ENCODE assay signal across 13 mouse cellular contexts in genomic region chr11:88274111-88274879, GRCm38 (mm10). TPM values are rescaled to one million over a fixed set of nuclear protein-coding genes. Genes with fewer than 3 reads are reported as not detected.
DNase-seq lines count a peak whose midpoint lies in the region; ATAC-seq lines count a peak whose summit lies in the region.
"Had no signal": no experiment of that assay in that cellular context is flagged by ENCODE, and none has a peak within 500 bp of the region (broad histone marks: within the 10 kb centered on the region; RNA-seq: fewer than 3 reads in every experiment).

No protein-coding gene starts in this region.

- ATAC-seq in heart, embryonic 12.5 days (ENCODE audit: insufficient number of reproducible peaks, low FRiP score): no peak
- no peak for ATAC-seq in embryonic facial prominence, embryonic 12.5 days (ENCODE audit: insufficient number of reproducible peaks, insufficient read depth, low FRiP score, low TSS enrichment)
- ATAC-seq in hindbrain, embryonic 13.5 days (ENCODE audit: low FRiP score): peak; percentile 30
- peak; percentile 62 for ATAC-seq in midbrain, embryonic 14.5 days (ENCODE audit: low FRiP score, low TSS enrichment)
- no peak for ATAC-seq in activated CD4-positive, CD25-positive, alpha-beta regulatory T cell, adult 4 months

- no peak for DNase-seq in heart, adult 11 months
- DNase-seq in midbrain, embryonic 14.5 days: peak; percentile 73
- DNase-seq in c-Kit-positive CD71-positive TER-119-positive erythroid progenitor cells, embryonic 14.5 days (ENCODE audit: low spot score): no peak
- DNase-seq in lung, postnatal 25 days (ENCODE audit: low spot score): no peak
- DNase-seq: gastrocnemius, postnatal 25 days; heart, postnatal 36 days had no signal

- no peak overlapping the region for H3K4me2 ChIP-seq in heart, embryonic 12.5 days
- H3K4me2 ChIP-seq in embryonic facial prominence, embryonic 12.5 days (replicated peaks): no peak overlapping the region
- peak overlapping the region; percentile 29 for H3K4me2 ChIP-seq in hindbrain, embryonic 13.5 days
- H3K4me2 ChIP-seq in midbrain, embryonic 14.5 days (ENCODE audit: low read length): peak overlapping the region; percentile 38
- H3K4me2 ChIP-seq: liver, embryonic 11.5 days had no signal

- no peaks in the 10 kb centered on the region for H3K27me3 ChIP-seq in heart, embryonic 12.5 days (replicated peaks)
- no peaks in the 10 kb centered on the region for H3K27me3 ChIP-seq in embryonic facial prominence, embryonic 12.5 days
- H3K27me3 ChIP-seq in hindbrain, embryonic 13.5 days: no peaks in the 10 kb centered on the region
- no peaks in the 10 kb centered on the region for H3K27me3 ChIP-seq in midbrain, embryonic 14.5 days (ENCODE audit: control insufficient read depth, insufficient read depth, low read length)

- no peak overlapping the region for H3K27ac ChIP-seq in heart, embryonic 12.5 days (ENCODE audit: poor library complexity, severe bottlenecking)
- H3K27ac ChIP-seq in embryonic facial prominence, embryonic 12.5 days: peak overlapping the region; percentile 17; the same call in 1 of the 2 replicates
- H3K27ac ChIP-seq in hindbrain, embryonic 13.5 days: peak overlapping the region; percentile 95
- H3K27ac ChIP-seq in midbrain, embryonic 14.5 days (replicated peaks; ENCODE audit: low read depth, low read length): peak overlapping the region; percentile 92
- H3K27ac ChIP-seq: macrophage had no signal

- 0 out of 2 replicates have a peak overlapping the region, but pooled peaks have one; percentile 6 for H3K9ac ChIP-seq in heart, embryonic 12.5 days
- H3K9ac ChIP-seq in embryonic facial prominence, embryonic 12.5 days: no peak overlapping the region
- H3K9ac ChIP-seq in hindbrain, embryonic 13.5 days: peak overlapping the region; percentile 56
- H3K9ac ChIP-seq in midbrain, embryonic 14.5 days (replicated peaks; ENCODE audit: low read length): 0 out of 2 replicates have a peak overlapping the region, but pooled peaks have one; percentile 23

- H3K9me3 ChIP-seq in heart, embryonic 12.5 days (replicated peaks): no peaks in the 10 kb centered on the region
- H3K9me3 ChIP-seq in embryonic facial prominence, embryonic 12.5 days: no peaks in the 10 kb centered on the region
- H3K9me3 ChIP-seq in hindbrain, embryonic 13.5 days: no peaks in the 10 kb centered on the region
- H3K9me3 ChIP-seq in midbrain, embryonic 14.5 days (ENCODE audit: control insufficient read depth, low read length): no peaks in the 10 kb centered on the region

- H3K4me3 ChIP-seq in heart, embryonic 12.5 days: no peak overlapping the region
- no peak overlapping the region for H3K4me3 ChIP-seq in embryonic facial prominence, embryonic 12.5 days
- H3K4me3 ChIP-seq in hindbrain, embryonic 13.5 days: no peak overlapping the region
- no peak overlapping the region for H3K4me3 ChIP-seq in midbrain, embryonic 14.5 days (replicated peaks; ENCODE audit: low read depth, low read length)

- H3K36me3 ChIP-seq in heart, embryonic 12.5 days: no peaks in the 10 kb centered on the region
- no peaks in the 10 kb centered on the region for H3K36me3 ChIP-seq in embryonic facial prominence, embryonic 12.5 days
- no peaks in the 10 kb centered on the region for H3K36me3 ChIP-seq in hindbrain, embryonic 13.5 days
- no peaks in the 10 kb centered on the region for H3K36me3 ChIP-seq in midbrain, embryonic 14.5 days (ENCODE audit: control insufficient read depth, insufficient read depth, low read length)

- H3K4me1 ChIP-seq in heart, embryonic 12.5 days (replicated peaks): peaks cover 22% of the 10 kb centered on the region
- peaks cover 24% of the 10 kb centered on the region for H3K4me1 ChIP-seq in embryonic facial prominence, embryonic 12.5 days
- H3K4me1 ChIP-seq in hindbrain, embryonic 13.5 days (replicated peaks): peaks cover 72% of the 10 kb centered on the region
- peaks cover 34% of the 10 kb centered on the region for H3K4me1 ChIP-seq in midbrain, embryonic 14.5 days (ENCODE audit: control insufficient read depth, insufficient read depth, low read length)

- WGBS in heart, embryonic 12.5 days: 63% methylated on average over 23 of the region's 23 CpGs
- WGBS in embryonic facial prominence, embryonic 12.5 days: 56% methylated on average over 23 of the region's 23 CpGs
- WGBS in hindbrain, embryonic 13.5 days: 12% methylated on average over 23 of the region's 23 CpGs
- WGBS in midbrain, embryonic 14.5 days: 3% methylated on average over 23 of the region's 23 CpGs

RNA-seq across cellular contexts. Expression of gene Ccdc182, which starts 19.6 kb away (rescaled TPM):
- 0.26 TPM in 1 of 2 replicates, not detected in the other for polyA plus RNA-seq in heart, embryonic 12.5 days (2016; fragmentation: Nextera tagmentation; extraction: Ambion mirVana)
- 0.93 and 1.9 TPM in 2 replicates for polyA plus RNA-seq in embryonic facial prominence, embryonic 12.5 days (2016; fragmentation: Nextera tagmentation; extraction: Ambion mirVana)
- 1.3 and 1.7 TPM in 2 replicates for polyA plus RNA-seq in hindbrain, embryonic 13.5 days (2015; fragmentation: Nextera tagmentation; extraction: Ambion mirVana)
- 0.30 and 0.59 TPM in 2 replicates for polyA plus RNA-seq in midbrain, embryonic 14.5 days (2014; fragmentation: Nextera tagmentation; extraction: Ambion mirVana)
- not detected for polyA plus RNA-seq in activated CD4-positive, CD25-positive, alpha-beta regulatory T cell, adult 4 months (2017; shearing (Covaris generic))
- polyA plus RNA-seq: liver, embryonic 11.5 days; macrophage; urinary bladder, adult 2 months had no signal

Comparison
In these comparisons a context has a peak if more than half of its experiments do, and no peak if none do; other contexts are left out.
1. ATAC-seq: peak in hindbrain, embryonic 13.5 days (single experiment) and midbrain, embryonic 14.5 days (single experiment); none in heart, embryonic 12.5 days (single experiment), embryonic facial prominence, embryonic 12.5 days (single experiment) and activated CD4-positive, CD25-positive, alpha-beta regulatory T cell, adult 4 months (single experiment).
2. H3K4me2 ChIP-seq: peak in hindbrain, embryonic 13.5 days (single experiment) and midbrain, embryonic 14.5 days (single experiment); none in heart, embryonic 12.5 days (single experiment) and embryonic facial prominence, embryonic 12.5 days (single experiment).